Mouse (Mus musculus) heart, adult 2 months (tissue): ENCODE measurements around the gene Gins2. TPM values are rescaled to one million over a fixed set of nuclear protein-coding genes. Genes with fewer than 3 reads are reported as not detected.

Experiments
- DNase-seq, 2 experiments: peaks; one replicate each; pipeline ENCODE4 v3.0.0; 2021
- H3K27ac ChIP-seq: fragments of 200-600 bp; 2 replicates; pipeline ENCODE4 v1.8.1; 2022
- H3K27me3 ChIP-seq: fragments of 200-500 bp; 2 replicates; pipeline ENCODE4 v1.6.1; 2012; ENCODE audit warnings: mild to moderate bottlenecking, low read length, inconsistent platforms, mixed read lengths; ENCODE audit not compliant: control insufficient read depth, insufficient read depth
- H3K36me3 ChIP-seq: fragments of 200-500 bp; 2 replicates; pipeline ENCODE4 v1.6.1; 2012; ENCODE audit warnings: low read length, inconsistent platforms; ENCODE audit not compliant: control insufficient read depth, insufficient read depth
- H3K4me1 ChIP-seq: fragments of 200-500 bp; 2 replicates; pipeline ENCODE4 v1.6.1; 2011; ENCODE audit warnings: low read length; ENCODE audit not compliant: control insufficient read depth, insufficient read depth
- H3K4me3 ChIP-seq: fragments of 200-600 bp; 2 replicates; pipeline ENCODE4 v1.8.1; 2022
- H3K79me2 ChIP-seq: fragments of 200-500 bp; replicated peaks from 2 replicates; pipeline ENCODE4 v1.6.1; 2012; ENCODE audit warnings: mild to moderate bottlenecking, inconsistent platforms, low read length, moderate library complexity, mixed read lengths; ENCODE audit not compliant: control insufficient read depth, insufficient read depth
- H3K9ac ChIP-seq: fragments of 200-500 bp; 2 replicates; pipeline ENCODE4 v1.6.1; 2012; ENCODE audit warnings: low read depth, mild to moderate bottlenecking, control low read depth, inconsistent platforms, low read length, mixed read lengths
- CTCF ChIP-seq: fragments of 200-600 bp; IDR thresholded peaks from 2 replicates; pipeline ENCODE4 v1.8.1; 2022; ENCODE audit warnings: antibody characterized with exemption, mild to moderate bottlenecking, moderate library complexity
- EP300 ChIP-seq: fragments of 200-500 bp; IDR thresholded peaks from 2 replicates; pipeline ENCODE4 v1.6.1; 2011; ENCODE audit warnings: low read depth, low read length, control low read depth; ENCODE audit not compliant: insufficient read depth
- POLR2A ChIP-seq: fragments of 200-500 bp; IDR thresholded peaks from 2 replicates; pipeline ENCODE4 v1.6.1; 2011; ENCODE audit warnings: mild to moderate bottlenecking, low read depth, low read length, control low read depth; ENCODE audit not compliant: insufficient read depth
- WGBS: fragments of 180-500 bp; shearing (Covaris S2); methylation state at CpG from one replicate; pipeline ENCODE4 v1.1.7; 2018; 5-methylcytosine and 5-hydroxymethylcytosine counted together
- intact Hi-C: fragments of 180-260 bp; cut with DNase I; formaldehyde crosslinking; loops from one replicate; pipeline ENCODE4 v1.15.1; 2025
- polyA plus RNA-seq: library from polyadenylated mRNA; depleted of rRNA; stranded (reverse); fragments of >200 nt; gene quantifications from 2 replicates; pipeline ENCODE4 v1.2.3, GENCODE M21; 2012
- total RNA-seq, 2 experiments: library from RNA; stranded (reverse); gene quantifications; 2 replicates each; pipeline ENCODE4 v1.2.3; 2021

Gene Gins2
- total and polyA plus RNA-seq, 3 experiments: 1.1 to 1.5 (median 1.3) TPM

GRCm38 (mm10) chr8:120607885-120608284 lies 18.8 kb upstream of the Gins2 start:
- Histone ChIP-seq H3K4me1 (no peaks in the 10 kb centered on the region), H3K4me3 (no peak overlapping the region), H3K27ac (no peak overlapping the region), H3K27me3 (no peaks in the 10 kb centered on the region), H3K79me2 (no peaks in the 10 kb centered on the region), H3K36me3 (no peaks in the 10 kb centered on the region), H3K9ac (no peak overlapping the region)
- intact Hi-C loops: loop anchor here (1.0 kb wide), 1 partner anchor 429 kb away; no protein-coding TSS in a partner anchor
- TF ChIP-seq POLR2A (no peak), EP300 (no peak), CTCF (no peak; the same call in 1 of the 2 replicates)
- 8% methylated on average over 7 of the region's 7 CpGs for WGBS
- peak; percentile 60 to 85 for DNase-seq

- DNase-seq: no peak
- H3K27ac ChIP-seq: no peak overlapping the region
- H3K9ac ChIP-seq: no peak overlapping the region
- H3K79me2 ChIP-seq: no peaks in the 10 kb centered on the region
- 79% methylated on average over 9 of the region's 9 CpGs for WGBS
- H3K4me3 ChIP-seq: no peak overlapping the region
- TF ChIP-seq EP300 (no peak), CTCF (no peak), POLR2A (no peak)
- no peaks in the 10 kb centered on the region for H3K27me3 ChIP-seq
- no peaks in the 10 kb centered on the region for H3K36me3 ChIP-seq
- no peaks in the 10 kb centered on the region for H3K4me1 ChIP-seq
- intact Hi-C loops: no loop called here
Observed at GRCm38 (mm10) chr8:120607460-120607859, 18.4 kb upstream of the Gins2 start.

GRCm38 (mm10) chr8:120602672-120603071 lies 13.6 kb upstream of the Gins2 start:
- no peak overlapping the region for H3K4me3 ChIP-seq
- TF ChIP-seq EP300: no peak
- no peak for TF ChIP-seq CTCF
- no peak for TF ChIP-seq POLR2A
- 72% methylated on average over 6 of the region's 6 CpGs for WGBS
- DNase-seq: no peak
- no peaks in the 10 kb centered on the region for H3K36me3 ChIP-seq
- no peaks in the 10 kb centered on the region for H3K27me3 ChIP-seq
- no peak overlapping the region for H3K27ac ChIP-seq
- H3K4me1 ChIP-seq: no peaks in the 10 kb centered on the region
- intact Hi-C loops: no loop called here
- no peak overlapping the region for H3K9ac ChIP-seq
- H3K79me2 ChIP-seq: no peaks in the 10 kb centered on the region

GRCm38 (mm10) chr8:120599504-120599903 lies 10.4 kb upstream of the Gins2 start:
- H3K9ac ChIP-seq: no peak overlapping the region
- 41% methylated on average over 7 of the region's 7 CpGs for WGBS
- no peaks in the 10 kb centered on the region for H3K79me2 ChIP-seq
- TF ChIP-seq POLR2A: no peak
- peak; percentile 86 for TF ChIP-seq CTCF
- TF ChIP-seq EP300: 0 out of 2 replicates have a peak, but pooled peaks have one; percentile 20
- DNase-seq: peak; percentile 82 to 88
- H3K4me3 ChIP-seq: no peak overlapping the region
- no peaks in the 10 kb centered on the region for H3K27me3 ChIP-seq
- H3K36me3 ChIP-seq: no peaks in the 10 kb centered on the region
- H3K27ac ChIP-seq: no peak overlapping the region
- intact Hi-C loops: loop anchor here (5.0 kb wide), 3 partner anchors 297 to 422 kb away; partner anchors contain the start of gene Fam92b
- H3K4me1 ChIP-seq: no peaks in the 10 kb centered on the region

- no peaks in the 10 kb centered on the region for H3K27me3 ChIP-seq
- no peak for TF ChIP-seq EP300
- TF ChIP-seq CTCF: no peak
- TF ChIP-seq POLR2A: no peak
- H3K27ac ChIP-seq: no peak overlapping the region
- no peaks in the 10 kb centered on the region for H3K4me1 ChIP-seq
- no peaks in the 10 kb centered on the region for H3K36me3 ChIP-seq
- intact Hi-C loops: loop anchor here (5.0 kb wide), 3 partner anchors 296 to 421 kb away; partner anchors contain the start of gene Fam92b
- 47% methylated on average over 24 of the region's 24 CpGs for WGBS
- H3K4me3 ChIP-seq: no peak overlapping the region
- DNase-seq: peak in 1 of 2 experiments; percentile 29
- no peaks in the 10 kb centered on the region for H3K79me2 ChIP-seq
- no peak overlapping the region for H3K9ac ChIP-seq
Observed at GRCm38 (mm10) chr8:120598579-120598978, 9.5 kb upstream of the Gins2 start.

- H3K27ac ChIP-seq: no peak overlapping the region
- peak; percentile 46 to 60 for DNase-seq
- intact Hi-C loops: loop anchor here (5.0 kb wide), 3 partner anchors 294 to 419 kb away; partner anchors contain the start of gene Fam92b
- TF ChIP-seq EP300: 0 out of 2 replicates have a peak, but pooled peaks have one; percentile 48
- no peak for TF ChIP-seq POLR2A
- WGBS: 14% methylated on average over 5 of the region's 5 CpGs
- no peaks in the 10 kb centered on the region for H3K79me2 ChIP-seq
- no peaks in the 10 kb centered on the region for H3K36me3 ChIP-seq
- no peaks in the 10 kb centered on the region for H3K4me1 ChIP-seq
- H3K27me3 ChIP-seq: no peaks in the 10 kb centered on the region
- no peak overlapping the region for H3K4me3 ChIP-seq
- H3K9ac ChIP-seq: no peak overlapping the region
Observed at GRCm38 (mm10) chr8:120595963-120596362, 6.9 kb upstream of the Gins2 start.
